Mouse (Mus musculus): ENCODE data around the gene Siah2. TPM values are rescaled to one million over a fixed set of nuclear protein-coding genes. Genes with fewer than 3 reads are reported as not detected.

Siah2 gene
- polyA plus RNA-seq, 1 experiment from 2014 or later: 4.1 TPM

- WGBS: under 1% methylated on average over 28 of the region's 65 CpGs
- ATAC-seq (no peak; the same call in 1 of the 2 replicates), DNase-seq (ENCODE audit: low spot score) (peak; percentile 56)
These were observed 743 bp downstream of the Siah2 start for GRCm38 (mm10) chr3:58691374-58691939.

GRCm38 (mm10) chr3:58690619-58691373 lies 1.4 kb downstream of the Siah2 start:
- Histone ChIP-seq H3K4me2 (replicated peaks; ENCODE audit: low read depth, low read length) (peak overlapping the region; percentile 97), H3K4me1 (ENCODE audit: insufficient read depth, low read depth, low read length) (no peaks in the 10 kb centered on the region; the same call in none of the 2 replicates), H3K36me3 (ENCODE audit: insufficient read depth, low read length) (no peaks in the 10 kb centered on the region; the same call in 1 of the 2 replicates), H3K9ac (replicated peaks; ENCODE audit: low read depth) (peak overlapping the region; percentile 69), H3K4me3 (ENCODE audit: low read depth, low read length) (peak overlapping the region; percentile 85), H3K27ac (ENCODE audit: low read length) (peak overlapping the region; percentile 91), H3K27me3 (replicated peaks; ENCODE audit: insufficient read depth, low read length) (0 out of 2 replicates have a peak, but pooled peaks cover 4% of the 10 kb centered on the region), H3K9me3 (ENCODE audit: low read length) (no peaks in the 10 kb centered on the region)
- peak; percentile 15; the same call in 1 of the 2 replicates for ATAC-seq
- no peak for TF ChIP-seq EP300 (IDR thresholded peaks at IDR 0.05)
- no peak for TF ChIP-seq CTCF (IDR thresholded peaks at IDR 0.05)
- WGBS: under 1% methylated on average over 24 of the region's 24 CpGs
- DNase-seq (ENCODE audit: low spot score): peak; percentile 88

More at GRCm38 (mm10) chr3:58691374-58691939, 743 bp downstream of the Siah2 start:
- Histone ChIP-seq H3K4me1 (ENCODE audit: insufficient read depth, low read depth, low read length) (no peaks in the 10 kb centered on the region; the same call in none of the 2 replicates), H3K27ac (ENCODE audit: low read length) (peak overlapping the region; percentile 91), H3K9ac (replicated peaks; ENCODE audit: low read depth) (peak overlapping the region; percentile 69), H3K4me2 (replicated peaks; ENCODE audit: low read depth, low read length) (peak overlapping the region; percentile 97), H3K4me3 (ENCODE audit: low read depth, low read length) (peak overlapping the region; percentile 85), H3K27me3 (replicated peaks; ENCODE audit: insufficient read depth, low read length) (0 out of 2 replicates have a peak, but pooled peaks cover 4% of the 10 kb centered on the region), H3K9me3 (ENCODE audit: low read length) (no peaks in the 10 kb centered on the region), H3K36me3 (ENCODE audit: insufficient read depth, low read length) (no peaks in the 10 kb centered on the region; the same call in 1 of the 2 replicates)
- TF ChIP-seq EP300 (IDR thresholded peaks at IDR 0.05) (no peak), CTCF (IDR thresholded peaks at IDR 0.05) (peak; percentile 20; the same call in 1 of the 2 replicates)

- no peaks in the 10 kb centered on the region; the same call in 1 of the 2 replicates for H3K36me3 ChIP-seq (ENCODE audit: insufficient read depth, low read length)
- H3K4me3 ChIP-seq (ENCODE audit: low read depth, low read length): no peak overlapping the region
- TF ChIP-seq EP300 (IDR thresholded peaks at IDR 0.05) (no peak), CTCF (IDR thresholded peaks at IDR 0.05) (no peak)
- DNase-seq (ENCODE audit: low spot score): no peak
- H3K9ac ChIP-seq (replicated peaks; ENCODE audit: low read depth): no peak overlapping the region
- no peak overlapping the region for H3K27ac ChIP-seq (ENCODE audit: low read length)
- no peak for ATAC-seq
- 61% methylated on average over 3 of the region's 3 CpGs for WGBS
- no peaks in the 10 kb centered on the region; the same call in none of the 2 replicates for H3K4me1 ChIP-seq (ENCODE audit: insufficient read depth, low read depth, low read length)
- no peaks in the 10 kb centered on the region for H3K9me3 ChIP-seq (ENCODE audit: low read length)
- no peak overlapping the region for H3K4me2 ChIP-seq (replicated peaks; ENCODE audit: low read depth, low read length)
- H3K27me3 ChIP-seq (replicated peaks; ENCODE audit: insufficient read depth, low read length): 0 out of 2 replicates have a peak, but pooled peaks cover 4% of the 10 kb centered on the region
These were observed 2.5 kb downstream of the Siah2 start for GRCm38 (mm10) chr3:58689721-58690120.

GRCm38 (mm10) chr3:58689105-58689504 lies 3.1 kb downstream of the Siah2 start:
- no peaks in the 10 kb centered on the region; the same call in none of the 2 replicates for H3K4me1 ChIP-seq (ENCODE audit: insufficient read depth, low read depth, low read length)
- 0 out of 2 replicates have a peak, but pooled peaks cover 4% of the 10 kb centered on the region for H3K27me3 ChIP-seq (replicated peaks; ENCODE audit: insufficient read depth, low read length)
- no peak overlapping the region for H3K4me3 ChIP-seq (ENCODE audit: low read depth, low read length)
- no peak overlapping the region for H3K9ac ChIP-seq (replicated peaks; ENCODE audit: low read depth)
- no peak overlapping the region for H3K27ac ChIP-seq (ENCODE audit: low read length)
- DNase-seq (ENCODE audit: low spot score) (no peak), ATAC-seq (no peak)
- WGBS: 82% methylated on average over 7 of the region's 7 CpGs
- no peak for TF ChIP-seq CTCF (IDR thresholded peaks at IDR 0.05)
- no peaks in the 10 kb centered on the region for H3K9me3 ChIP-seq (ENCODE audit: low read length)
- no peaks in the 10 kb centered on the region; the same call in 1 of the 2 replicates for H3K36me3 ChIP-seq (ENCODE audit: insufficient read depth, low read length)
- H3K4me2 ChIP-seq (replicated peaks; ENCODE audit: low read depth, low read length): no peak overlapping the region

GRCm38 (mm10) chr3:58688551-58688950 lies 3.6 kb downstream of the Siah2 start:
- Histone ChIP-seq H3K4me1 (ENCODE audit: insufficient read depth, low read depth, low read length) (no peaks in the 10 kb centered on the region; the same call in none of the 2 replicates), H3K36me3 (ENCODE audit: insufficient read depth, low read length) (no peaks in the 10 kb centered on the region; the same call in 1 of the 2 replicates), H3K4me2 (replicated peaks; ENCODE audit: low read depth, low read length) (no peak overlapping the region), H3K9ac (replicated peaks; ENCODE audit: low read depth) (no peak overlapping the region), H3K27ac (ENCODE audit: low read length) (no peak overlapping the region), H3K4me3 (ENCODE audit: low read depth, low read length) (no peak overlapping the region), H3K27me3 (replicated peaks; ENCODE audit: insufficient read depth, low read length) (0 out of 2 replicates have a peak, but pooled peaks cover 4% of the 10 kb centered on the region), H3K9me3 (ENCODE audit: low read length) (no peaks in the 10 kb centered on the region)
- TF ChIP-seq EP300 (IDR thresholded peaks at IDR 0.05) (no peak), CTCF (IDR thresholded peaks at IDR 0.05) (no peak)
- DNase-seq (ENCODE audit: low spot score) (no peak), ATAC-seq (no peak)
- 82% methylated on average over 4 of the region's 4 CpGs for WGBS

GRCm38 (mm10) chr3:58686922-58687284 lies 5.3 kb downstream of the Siah2 start:
- Histone ChIP-seq H3K9me3 (ENCODE audit: low read length) (no peaks in the 10 kb centered on the region), H3K4me3 (ENCODE audit: low read depth, low read length) (no peak overlapping the region), H3K9ac (replicated peaks; ENCODE audit: low read depth) (no peak overlapping the region), H3K27me3 (replicated peaks; ENCODE audit: insufficient read depth, low read length) (no peaks in the 10 kb centered on the region), H3K27ac (ENCODE audit: low read length) (no peak overlapping the region), H3K4me2 (replicated peaks; ENCODE audit: low read depth, low read length) (no peak overlapping the region), H3K36me3 (ENCODE audit: insufficient read depth, low read length) (no peaks in the 10 kb centered on the region; the same call in 1 of the 2 replicates), H3K4me1 (ENCODE audit: insufficient read depth, low read depth, low read length) (no peaks in the 10 kb centered on the region)
- DNase-seq (ENCODE audit: low spot score) (no peak), ATAC-seq (no peak)
- no peak for TF ChIP-seq EP300 (IDR thresholded peaks at IDR 0.05)
- WGBS: 85% methylated on average over 2 of the region's 2 CpGs

Data from lung, postnatal 0 days (tissue).